Mouse (Mus musculus): Measurements from ENCODE around the gene Gm26657. TPM values are rescaled to one million over a fixed set of nuclear protein-coding genes. Genes with fewer than 3 reads are reported as not detected.

The Gm26657 gene
- polyA plus RNA-seq (2016; fragmentation: Nextera tagmentation; extraction: Ambion mirVana) = not detected in 2 replicates

GRCm38 (mm10) chr4:56740020-56740485, at the start of gene Gm26657:
TSS of gene Gm26657 (plus strand) at chr4:56740070.
- no peaks in the 10 kb centered on the region for H3K9me3 ChIP-seq (replicated peaks)
- no peak for DNase-seq (ENCODE audit: low spot score)
- WGBS = 88% methylated on average over 18 of the region's 18 CpGs
- H3K36me3 ChIP-seq = peaks cover 18% of the 10 kb centered on the region
- H3K4me1 ChIP-seq = no peaks in the 10 kb centered on the region
- no peak within 1 kb of the TSS for H3K27ac ChIP-seq (replicated peaks)
- no peaks in the 10 kb centered on the region for H3K27me3 ChIP-seq (ENCODE audit: low read depth, poor library complexity, severe bottlenecking)
- no peak within 1 kb of the TSS for H3K4me3 ChIP-seq

DNA sequence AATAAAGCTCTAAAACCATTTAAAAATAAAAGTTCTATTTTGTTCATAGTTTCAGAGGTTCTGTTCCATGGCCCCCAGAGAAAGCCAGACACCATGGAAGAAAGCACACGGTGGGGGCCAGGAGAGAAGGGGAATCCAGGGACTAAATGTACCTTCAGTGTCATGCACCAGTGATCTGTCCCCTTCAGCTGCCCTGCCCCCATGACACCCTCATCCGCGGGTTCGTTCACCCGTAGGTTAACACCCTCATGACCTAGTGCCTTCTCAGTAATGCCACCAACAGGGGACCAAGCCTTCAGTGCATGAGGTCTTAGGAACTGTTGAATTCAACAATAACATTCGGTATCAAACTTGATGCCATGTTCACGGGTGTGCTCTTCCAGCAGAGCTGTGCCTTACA, 43.5 kb upstream of the Gm26657 start:
- Histone ChIP-seq H3K4me3 (no peak overlapping the region), H3K4me1 (no peaks in the 10 kb centered on the region), H3K27me3 (ENCODE audit: low read depth, poor library complexity, severe bottlenecking) (no peaks in the 10 kb centered on the region), H3K36me3 (no peaks in the 10 kb centered on the region), H3K9me3 (replicated peaks) (no peaks in the 10 kb centered on the region), H3K27ac (replicated peaks) (no peak overlapping the region)
- 82% methylated on average over 7 of the region's 7 CpGs for WGBS
- DNase-seq (ENCODE audit: low spot score) = no peak

DNA sequence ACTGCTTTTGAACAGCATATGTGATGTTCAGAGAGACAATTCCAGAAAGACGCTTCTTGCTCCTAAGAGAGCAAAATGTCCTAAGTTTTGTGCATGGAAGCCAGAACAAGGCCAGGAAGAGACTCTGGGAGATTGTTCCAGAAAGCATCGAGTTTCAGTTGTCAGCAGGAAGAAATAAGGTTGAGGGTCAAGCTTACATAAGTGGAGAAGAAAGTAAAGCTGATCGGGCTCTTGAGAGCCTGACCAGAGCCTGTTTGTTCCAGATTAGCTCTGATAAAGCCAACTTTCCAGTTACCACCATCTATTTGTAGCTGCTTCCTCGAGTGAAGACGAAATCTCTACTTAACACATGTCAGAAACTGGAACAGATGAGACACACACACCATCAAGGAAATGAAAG, 41.2 kb upstream of the Gm26657 start:
- Histone ChIP-seq H3K4me3 (no peak overlapping the region), H3K4me1 (peaks cover 20% of the 10 kb centered on the region), H3K36me3 (no peaks in the 10 kb centered on the region), H3K9me3 (replicated peaks) (no peaks in the 10 kb centered on the region), H3K27ac (replicated peaks) (no peak overlapping the region), H3K27me3 (ENCODE audit: low read depth, poor library complexity, severe bottlenecking) (no peaks in the 10 kb centered on the region)
- 71% methylated on average over 5 of the region's 5 CpGs for WGBS
- DNase-seq (ENCODE audit: low spot score) = no peak

GRCm38 (mm10) chr4:56702234-56702633, 37.6 kb upstream of the Gm26657 start:
- peak overlapping the region; percentile 30 for H3K4me3 ChIP-seq
- WGBS = 6% methylated on average over 10 of the region's 10 CpGs
- H3K36me3 ChIP-seq = no peaks in the 10 kb centered on the region
- H3K27me3 ChIP-seq (ENCODE audit: low read depth, poor library complexity, severe bottlenecking) = no peaks in the 10 kb centered on the region
- H3K27ac ChIP-seq (replicated peaks) = peak overlapping the region; percentile 78
- peak; percentile 76 for DNase-seq (ENCODE audit: low spot score)
- H3K9me3 ChIP-seq (replicated peaks) = no peaks in the 10 kb centered on the region
- peaks cover 33% of the 10 kb centered on the region for H3K4me1 ChIP-seq

DNA sequence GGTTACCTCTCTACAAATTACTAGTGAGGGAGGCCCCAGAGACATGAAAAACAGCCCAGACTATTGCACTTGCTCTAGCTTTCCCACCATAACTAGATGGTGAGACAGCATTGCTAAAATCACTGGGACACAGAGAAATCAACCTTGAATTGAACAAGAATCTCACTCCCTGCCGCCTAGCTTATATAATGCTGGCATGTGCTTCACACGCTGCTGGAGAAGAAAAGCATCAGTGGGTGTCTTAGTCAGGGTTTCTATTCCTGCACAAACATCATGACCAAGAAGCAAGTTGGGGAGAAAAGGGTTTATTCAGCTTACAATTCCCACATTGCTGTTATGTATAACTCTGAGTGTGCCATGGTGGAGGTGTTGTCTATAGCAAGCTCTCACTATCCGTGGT, 26.7 kb upstream of the Gm26657 start:
- no peak for DNase-seq (ENCODE audit: low spot score)
- Histone ChIP-seq H3K4me1 (peaks cover 8% of the 10 kb centered on the region), H3K36me3 (no peaks in the 10 kb centered on the region), H3K4me3 (no peak overlapping the region), H3K27ac (replicated peaks) (no peak overlapping the region), H3K27me3 (ENCODE audit: low read depth, poor library complexity, severe bottlenecking) (no peaks in the 10 kb centered on the region), H3K9me3 (replicated peaks) (no peaks in the 10 kb centered on the region)
- 90% methylated on average over 3 of the region's 3 CpGs for WGBS

GRCm38 (mm10) chr4:56716801-56717200, 23.1 kb upstream of the Gm26657 start:
- Histone ChIP-seq H3K4me3 (no peak overlapping the region), H3K27me3 (ENCODE audit: low read depth, poor library complexity, severe bottlenecking) (no peaks in the 10 kb centered on the region), H3K4me1 (no peaks in the 10 kb centered on the region), H3K9me3 (replicated peaks) (no peaks in the 10 kb centered on the region), H3K36me3 (no peaks in the 10 kb centered on the region), H3K27ac (replicated peaks) (no peak overlapping the region)
- no peak for DNase-seq (ENCODE audit: low spot score)
- WGBS = 64% methylated on average over 5 of the region's 5 CpGs

GRCm38 (mm10) chr4:56717932-56718331, 21.9 kb upstream of the Gm26657 start:
- Histone ChIP-seq H3K27ac (replicated peaks) (no peak overlapping the region), H3K4me3 (no peak overlapping the region), H3K4me1 (no peaks in the 10 kb centered on the region), H3K9me3 (replicated peaks) (no peaks in the 10 kb centered on the region), H3K36me3 (no peaks in the 10 kb centered on the region), H3K27me3 (ENCODE audit: low read depth, poor library complexity, severe bottlenecking) (no peaks in the 10 kb centered on the region)
- no peak for DNase-seq (ENCODE audit: low spot score)
- WGBS = 89% methylated on average over 3 of the region's 3 CpGs

- Histone ChIP-seq H3K27ac (replicated peaks) (no peak overlapping the region), H3K4me3 (no peak overlapping the region), H3K36me3 (no peaks in the 10 kb centered on the region), H3K9me3 (replicated peaks) (no peaks in the 10 kb centered on the region), H3K4me1 (no peaks in the 10 kb centered on the region), H3K27me3 (ENCODE audit: low read depth, poor library complexity, severe bottlenecking) (no peaks in the 10 kb centered on the region)
- no peak for DNase-seq (ENCODE audit: low spot score)
- WGBS = 84% methylated on average over 12 of the region's 12 CpGs
These were observed 21.1 kb upstream of the Gm26657 start for GRCm38 (mm10) chr4:56718573-56719442.

GRCm38 (mm10) chr4:56719456-56719855, 20.4 kb upstream of the Gm26657 start:
- DNase-seq (ENCODE audit: low spot score) = no peak
- H3K4me1 ChIP-seq = no peaks in the 10 kb centered on the region
- no peak overlapping the region for H3K27ac ChIP-seq (replicated peaks)
- H3K36me3 ChIP-seq = no peaks in the 10 kb centered on the region
- H3K4me3 ChIP-seq = no peak overlapping the region
- H3K27me3 ChIP-seq (ENCODE audit: low read depth, poor library complexity, severe bottlenecking) = no peaks in the 10 kb centered on the region
- WGBS = 74% methylated on average over 9 of the region's 9 CpGs
- no peaks in the 10 kb centered on the region for H3K9me3 ChIP-seq (replicated peaks)

GRCm38 (mm10) chr4:56720403-56720802, 19.5 kb upstream of the Gm26657 start:
- H3K27ac ChIP-seq (replicated peaks) = no peak overlapping the region
- no peaks in the 10 kb centered on the region for H3K27me3 ChIP-seq (ENCODE audit: low read depth, poor library complexity, severe bottlenecking)
- H3K4me3 ChIP-seq = no peak overlapping the region
- H3K9me3 ChIP-seq (replicated peaks) = no peaks in the 10 kb centered on the region
- DNase-seq (ENCODE audit: low spot score) = no peak
- H3K36me3 ChIP-seq = no peaks in the 10 kb centered on the region
- 85% methylated on average over 9 of the region's 9 CpGs for WGBS
- no peaks in the 10 kb centered on the region for H3K4me1 ChIP-seq

- Histone ChIP-seq H3K9me3 (replicated peaks) (no peaks in the 10 kb centered on the region), H3K36me3 (no peaks in the 10 kb centered on the region), H3K4me1 (no peaks in the 10 kb centered on the region), H3K4me3 (no peak overlapping the region), H3K27ac (replicated peaks) (no peak overlapping the region), H3K27me3 (ENCODE audit: low read depth, poor library complexity, severe bottlenecking) (no peaks in the 10 kb centered on the region)
- 29% methylated on average over 3 of the region's 3 CpGs for WGBS
- peak; percentile 39 for DNase-seq (ENCODE audit: low spot score)
These were observed 18.4 kb upstream of the Gm26657 start for GRCm38 (mm10) chr4:56721469-56721868.

DNA sequence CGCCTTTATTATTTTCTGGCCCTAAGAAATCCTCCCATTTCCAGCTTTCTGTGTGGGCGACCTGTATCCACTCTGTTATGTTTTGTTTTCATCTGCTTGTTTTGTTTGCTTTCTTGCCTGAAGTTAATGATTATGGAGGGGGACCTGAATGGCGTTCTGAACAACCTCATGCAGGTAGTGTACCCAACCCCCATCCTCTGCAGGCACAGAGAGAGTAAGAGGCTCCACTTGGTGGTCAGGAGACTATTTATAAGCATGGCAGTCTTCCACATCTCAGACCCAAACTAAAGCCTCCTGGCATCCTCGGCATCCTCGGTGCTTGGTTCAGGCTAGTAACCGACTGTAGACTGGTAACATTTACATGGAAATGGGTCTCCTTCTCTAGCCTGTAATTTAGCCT, 17.5 kb upstream of the Gm26657 start:
- DNase-seq (ENCODE audit: low spot score) = no peak
- no peak overlapping the region for H3K27ac ChIP-seq (replicated peaks)

GRCm38 (mm10) chr4:56723237-56723636, 16.6 kb upstream of the Gm26657 start:
- Histone ChIP-seq H3K27ac (replicated peaks) (no peak overlapping the region), H3K4me3 (no peak overlapping the region), H3K27me3 (ENCODE audit: low read depth, poor library complexity, severe bottlenecking) (no peaks in the 10 kb centered on the region), H3K36me3 (no peaks in the 10 kb centered on the region), H3K4me1 (no peaks in the 10 kb centered on the region), H3K9me3 (replicated peaks) (no peaks in the 10 kb centered on the region)
- 93% methylated on average over 6 of the region's 6 CpGs for WGBS
- no peak for DNase-seq (ENCODE audit: low spot score)

More for the DNA sequence above, 17.5 kb upstream of the Gm26657 start:
- no peaks in the 10 kb centered on the region for H3K4me1 ChIP-seq
- H3K36me3 ChIP-seq = no peaks in the 10 kb centered on the region
- no peak overlapping the region for H3K4me3 ChIP-seq
- WGBS = 78% methylated on average over 6 of the region's 6 CpGs
- no peaks in the 10 kb centered on the region for H3K27me3 ChIP-seq (ENCODE audit: low read depth, poor library complexity, severe bottlenecking)
- H3K9me3 ChIP-seq (replicated peaks) = no peaks in the 10 kb centered on the region

All from midbrain, embryonic 10.5 days (tissue).